Mouse (Mus musculus) right cerebral cortex, postnatal 10 days (tissue): Measurements from ENCODE around the gene Myh13.

ENCODE experiments used
- DNase-seq, 2 experiments: peaks; one replicate each; pipeline ENCODE4 v3.0.0; 2021; ENCODE audit warnings: low spot score in 2 of 2

The Myh13 gene

GRCm38 (mm10) chr11:67321358-67321757 is at the start of gene Myh13:
Gene Myh13, plus strand, starts transcription at chr11:67321658.
- no peak for DNase-seq

GRCm38 (mm10) chr11:67276601-67277174 is 44.8 kb upstream of the Myh13 start, which contains the start of gene Myh8:
Gene Myh8, plus strand, starts transcription at chr11:67277124.
- peak; percentile 44 to 63 for DNase-seq

- DNase-seq: no peak
Observed at GRCm38 (mm10) chr11:67293440-67293839, 28.0 kb upstream of the Myh13 start.

- no peak for DNase-seq
Observed at GRCm38 (mm10) chr11:67313733-67314452, 7.6 kb upstream of the Myh13 start.

- no peak for DNase-seq
Observed at GRCm38 (mm10) chr11:67326536-67326935, 5.1 kb downstream of the Myh13 start.

GRCm38 (mm10) chr11:67344556-67344955 is 23.1 kb downstream of the Myh13 start:
- DNase-seq: no peak

GRCm38 (mm10) chr11:67345186-67345855 is 23.9 kb downstream of the Myh13 start:
- no peak for DNase-seq

GRCm38 (mm10) chr11:67345856-67346236 is 24.4 kb downstream of the Myh13 start:
- DNase-seq: no peak

- DNase-seq: peak; percentile 72 to 86
Observed at GRCm38 (mm10) chr11:67350153-67350768, 28.8 kb downstream of the Myh13 start.

- DNase-seq: no peak
Observed at GRCm38 (mm10) chr11:67353011-67353410, 31.6 kb downstream of the Myh13 start.

- DNase-seq: peak in 1 of 2 experiments; percentile 42
Observed at GRCm38 (mm10) chr11:67358031-67358430, 36.6 kb downstream of the Myh13 start.

- peak in 1 of 2 experiments; percentile 49 for DNase-seq
Observed at GRCm38 (mm10) chr11:67362236-67362635, 40.8 kb downstream of the Myh13 start.

GRCm38 (mm10) chr11:67364551-67364950 is 43.1 kb downstream of the Myh13 start:
- DNase-seq: no peak

- DNase-seq: no peak
Observed at GRCm38 (mm10) chr11:67364986-67365721, 43.7 kb downstream of the Myh13 start.

GRCm38 (mm10) chr11:67366936-67367335 is 45.5 kb downstream of the Myh13 start:
- no peak for DNase-seq

- peak; percentile 43 to 45 for DNase-seq
Observed at GRCm38 (mm10) chr11:67373333-67373732, 51.9 kb downstream of the Myh13 start.

- DNase-seq: no peak
Observed at GRCm38 (mm10) chr11:67376308-67376707, 54.9 kb downstream of the Myh13 start.

GRCm38 (mm10) chr11:67379703-67380510 is 58.4 kb downstream of the Myh13 start:
- DNase-seq: no peak

- DNase-seq: no peak
Observed at GRCm38 (mm10) chr11:67381833-67382232, 60.4 kb downstream of the Myh13 start.

- no peak for DNase-seq
Observed at GRCm38 (mm10) chr11:67384653-67385052, 63.2 kb downstream of the Myh13 start.
